Mouse (Mus musculus) forebrain, postnatal 0 days (tissue): ENCODE data around the gene Irf2bp2. TPM values are rescaled to one million over a fixed set of nuclear protein-coding genes. Genes with fewer than 3 reads are reported as not detected.
A peak's percentile ranks its signal among the peaks of the same experiment; 100 is the strongest.

Source experiments
- ATAC-seq: fragments of 200-750 bp; cut with Nextera tagmentation; 2 replicates; pipeline ENCODE4 v1.8.0; 2017; ENCODE audit warnings: mild to moderate bottlenecking, moderate library complexity
- DNase-seq: peaks from one replicate; pipeline ENCODE4 v3.0.0-alpha.2; 2015
- H3K27ac ChIP-seq: fragments of 300-500 bp; sonication (generic); 2 replicates; pipeline ENCODE4 v1.5.1; 2014; ENCODE audit warnings: low read depth, mild to moderate bottlenecking, antibody characterized with exemption, low read length, moderate library complexity, mixed read lengths
- H3K27me3 ChIP-seq: fragments of 300-500 bp; sonication (generic); 2 replicates; pipeline ENCODE4 v1.6.1; 2014; ENCODE audit warnings: mild to moderate bottlenecking, low read length, mixed read lengths; ENCODE audit not compliant: insufficient read depth
- H3K36me3 ChIP-seq: fragments of 300-500 bp; sonication (generic); 2 replicates; pipeline ENCODE4 v1.6.1; 2014; ENCODE audit warnings: mild to moderate bottlenecking, moderate library complexity; ENCODE audit not compliant: insufficient read depth
- H3K4me1 ChIP-seq: fragments of 300-500 bp; sonication (generic); 2 replicates; pipeline ENCODE4 v1.6.1; 2014; ENCODE audit warnings: antibody characterized with exemption; ENCODE audit not compliant: insufficient read depth
- H3K4me2 ChIP-seq: fragments of 300-500 bp; sonication (generic); 2 replicates; pipeline ENCODE4 v1.6.1; 2014; ENCODE audit warnings: low read depth, mild to moderate bottlenecking, moderate library complexity
- H3K4me3 ChIP-seq: fragments of 300-500 bp; sonication (generic); 2 replicates; pipeline ENCODE4 v1.5.1; 2014; ENCODE audit warnings: low read depth, low read length, mixed read lengths
- H3K9ac ChIP-seq: fragments of 300-500 bp; sonication (generic); 2 replicates; pipeline ENCODE4 v1.6.1; 2014; ENCODE audit warnings: mild to moderate bottlenecking
- H3K9me3 ChIP-seq: fragments of 300-500 bp; sonication (generic); 2 replicates; pipeline ENCODE4 v1.6.1; 2016; ENCODE audit warnings: low read length
- CTCF ChIP-seq: sonication (generic); IDR thresholded peaks from 2 replicates; pipeline ENCODE4 v1.5.1; 2016; ENCODE audit warnings: antibody characterized with exemption, control low read depth, low read depth
- WGBS: fragments of 180-500 bp; shearing (Covaris S2); extraction: QIAGEN DNeasy Blood & Tissue Kit; methylation state at CpG from one replicate; pipeline ENCODE4 v1.1.7; 2014; 5-methylcytosine and 5-hydroxymethylcytosine counted together
- polyA plus RNA-seq: library from polyadenylated mRNA; unstranded; fragments of >200 nt; fragmentation: Nextera tagmentation; extraction: Ambion mirVana; gene quantifications from 2 replicates; pipeline ENCODE4 v1.2.1, GENCODE M21; 2015
- total RNA-seq: library from RNA; depleted of rRNA; stranded (reverse); fragments of >200 nt; gene quantifications from 2 replicates; pipeline ENCODE4 v1.2.3, GENCODE M21; 2014

Irf2bp2 gene
- total and polyA plus RNA-seq, 2 experiments from 2014 or later: 8.4 to 88.6 TPM

- Histone ChIP-seq H3K4me1 (peaks cover 17% of the 10 kb centered on the region), H3K9ac (0 out of 2 replicates have a peak overlapping the region, but pooled peaks have one; percentile 7), H3K9me3 (no peaks in the 10 kb centered on the region), H3K36me3 (peaks cover 7% of the 10 kb centered on the region; the same call in 1 of the 2 replicates), H3K27me3 (no peaks in the 10 kb centered on the region), H3K4me3 (peak overlapping the region; percentile 97; the same call in 1 of the 2 replicates), H3K4me2 (peak overlapping the region; percentile 99), H3K27ac (no peak overlapping the region)
- no peak for DNase-seq
- WGBS: 58% methylated on average over 10 of the region's 10 CpGs
- TF ChIP-seq CTCF: no peak
- no peak for ATAC-seq
Observed at GRCm38 (mm10) chr8:126586599-126587577, 6.9 kb downstream of the Irf2bp2 start.

GRCm38 (mm10) chr8:126586101-126586500 lies 7.7 kb downstream of the Irf2bp2 start:
- no peaks in the 10 kb centered on the region for H3K27me3 ChIP-seq
- no peak overlapping the region for H3K4me3 ChIP-seq
- WGBS: 64% methylated on average over 2 of the region's 2 CpGs
- H3K4me2 ChIP-seq: peak overlapping the region; percentile 99; the same call in 1 of the 2 replicates
- peaks cover 4% of the 10 kb centered on the region; the same call in 1 of the 2 replicates for H3K36me3 ChIP-seq
- H3K27ac ChIP-seq: no peak overlapping the region
- ATAC-seq (no peak), DNase-seq (no peak)
- peaks cover 17% of the 10 kb centered on the region for H3K4me1 ChIP-seq
- no peak overlapping the region for H3K9ac ChIP-seq
- H3K9me3 ChIP-seq: no peaks in the 10 kb centered on the region
- no peak for TF ChIP-seq CTCF

- Histone ChIP-seq H3K4me3 (no peak overlapping the region), H3K4me2 (peak overlapping the region; percentile 99), H3K9me3 (no peaks in the 10 kb centered on the region), H3K4me1 (peaks cover 17% of the 10 kb centered on the region), H3K36me3 (peaks cover 3% of the 10 kb centered on the region; the same call in 1 of the 2 replicates), H3K27me3 (no peaks in the 10 kb centered on the region), H3K9ac (no peak overlapping the region; the same call in 1 of the 2 replicates), H3K27ac (0 out of 2 replicates have a peak overlapping the region, but pooled peaks have one; percentile 85)
- TF ChIP-seq CTCF: no peak
- 23% methylated on average over 9 of the region's 9 CpGs for WGBS
- DNase-seq (no peak), ATAC-seq (no peak)
Observed at GRCm38 (mm10) chr8:126585561-126586031, 8.2 kb downstream of the Irf2bp2 start.

- ATAC-seq (no peak), DNase-seq (no peak)
- no peaks in the 10 kb centered on the region for H3K27me3 ChIP-seq
- TF ChIP-seq CTCF: no peak
- H3K27ac ChIP-seq: peak overlapping the region; percentile 85
- peak overlapping the region; percentile 94 for H3K4me2 ChIP-seq
- H3K9me3 ChIP-seq: no peaks in the 10 kb centered on the region
- 15% methylated on average over 5 of the region's 5 CpGs for WGBS
- peak overlapping the region; percentile 65; the same call in 1 of the 2 replicates for H3K9ac ChIP-seq
- H3K4me1 ChIP-seq: peaks cover 17% of the 10 kb centered on the region
- peaks cover under 1% of the 10 kb centered on the region; the same call in 1 of the 2 replicates for H3K36me3 ChIP-seq
- peak overlapping the region; percentile 50 for H3K4me3 ChIP-seq
Observed at GRCm38 (mm10) chr8:126584844-126585231, 8.9 kb downstream of the Irf2bp2 start.

DNA sequence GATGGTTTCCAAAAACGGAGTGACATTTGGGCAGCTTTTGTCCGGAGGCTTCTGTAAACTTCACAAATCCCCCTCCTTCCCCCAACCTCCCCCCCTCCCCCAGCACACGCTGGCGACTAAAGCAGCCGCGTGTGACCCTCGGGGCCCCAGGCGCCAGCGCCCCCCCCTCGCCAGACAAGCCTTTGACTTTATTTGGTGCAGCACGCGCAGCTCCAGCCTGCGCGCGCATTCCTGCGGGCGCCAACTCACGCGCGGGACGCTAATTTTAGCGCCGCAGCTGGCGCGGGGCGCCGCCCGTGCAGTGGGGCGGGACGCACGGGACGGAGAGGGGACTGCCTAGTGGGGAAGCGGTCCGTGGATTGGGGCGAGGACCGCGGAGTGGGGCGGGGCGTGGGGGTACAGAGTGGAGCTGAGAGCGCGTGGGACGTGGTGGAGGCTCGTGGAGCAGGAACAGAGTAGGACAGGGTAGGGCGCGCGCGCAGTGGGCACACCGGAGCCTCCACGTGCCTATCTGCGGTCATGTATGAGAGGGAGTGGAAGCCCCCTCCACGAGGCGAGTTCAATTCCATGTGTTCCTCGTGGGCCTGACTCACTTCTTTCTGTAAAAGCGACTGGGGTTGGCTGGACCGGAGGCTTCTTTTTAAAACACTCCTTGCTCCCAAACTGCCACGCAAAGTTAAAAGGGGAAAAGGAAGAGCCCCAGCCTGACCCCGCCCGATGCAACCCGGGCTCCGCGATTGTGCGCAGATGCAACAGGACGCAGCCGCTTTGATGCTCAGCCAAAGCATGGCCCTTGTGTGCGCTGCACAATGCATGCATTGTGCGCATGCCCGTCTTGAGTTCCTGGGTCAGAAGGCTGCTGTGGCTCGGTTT lies 9.6 kb downstream of the Irf2bp2 start:
- peak overlapping the region; percentile 85 for H3K27ac ChIP-seq
- H3K4me2 ChIP-seq: peak overlapping the region; percentile 94
- no peaks in the 10 kb centered on the region for H3K27me3 ChIP-seq
- H3K9me3 ChIP-seq: no peaks in the 10 kb centered on the region
- DNase-seq (peak; percentile 83), ATAC-seq (peak; percentile 85)
- peak overlapping the region; percentile 65 for H3K9ac ChIP-seq
- under 1% methylated on average over 67 of the region's 68 CpGs for WGBS
- TF ChIP-seq CTCF: no peak
- peaks cover 17% of the 10 kb centered on the region; the same call in 1 of the 2 replicates for H3K4me1 ChIP-seq
- no peaks in the 10 kb centered on the region; the same call in 1 of the 2 replicates for H3K36me3 ChIP-seq
- peak overlapping the region; percentile 50 for H3K4me3 ChIP-seq

GRCm38 (mm10) chr8:126583534-126583933 lies 10.3 kb downstream of the Irf2bp2 start:
- H3K4me3 ChIP-seq: peak overlapping the region; percentile 50
- no peak for DNase-seq
- WGBS: 4% methylated on average over 13 of the region's 13 CpGs

More at GRCm38 (mm10) chr8:126583534-126583933, 10.3 kb downstream of the Irf2bp2 start:
- Histone ChIP-seq H3K9me3 (no peaks in the 10 kb centered on the region), H3K4me1 (peaks cover 17% of the 10 kb centered on the region; the same call in 1 of the 2 replicates), H3K9ac (peak overlapping the region; percentile 65), H3K36me3 (no peaks in the 10 kb centered on the region; the same call in 1 of the 2 replicates), H3K4me2 (peak overlapping the region; percentile 94), H3K27me3 (no peaks in the 10 kb centered on the region), H3K27ac (peak overlapping the region; percentile 85)
- no peak for TF ChIP-seq CTCF
- no peak; the same call in 1 of the 2 replicates for ATAC-seq
